Mouse (Mus musculus) right cerebral cortex, postnatal 14 days (tissue): ENCODE results near the gene Stard13.

Source experiments
- DNase-seq: peaks from one replicate; pipeline ENCODE4 v3.0.0; 2022

The Stard13 gene

DNA sequence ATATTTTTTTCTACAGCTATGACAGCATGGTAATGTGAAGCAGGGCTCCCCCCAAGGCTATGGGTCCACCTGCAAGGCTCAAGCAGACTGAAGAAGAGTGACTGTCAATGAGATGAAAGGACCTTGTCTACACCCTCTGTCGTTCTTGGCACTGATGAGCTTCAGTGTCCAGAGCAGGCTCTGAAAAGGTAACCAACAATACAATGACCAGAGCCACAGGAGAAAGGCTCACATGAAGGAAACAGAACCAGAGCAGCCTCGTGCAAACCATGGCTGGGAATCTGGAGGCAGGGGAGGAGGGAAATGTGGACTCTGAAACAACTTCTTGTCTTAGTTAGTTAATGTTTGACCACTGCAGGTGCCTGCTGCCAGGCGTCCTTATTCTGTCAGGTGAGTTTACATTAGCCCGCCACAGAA, 57.7 kb downstream of the Stard13 start:
- no peak for DNase-seq

DNA sequence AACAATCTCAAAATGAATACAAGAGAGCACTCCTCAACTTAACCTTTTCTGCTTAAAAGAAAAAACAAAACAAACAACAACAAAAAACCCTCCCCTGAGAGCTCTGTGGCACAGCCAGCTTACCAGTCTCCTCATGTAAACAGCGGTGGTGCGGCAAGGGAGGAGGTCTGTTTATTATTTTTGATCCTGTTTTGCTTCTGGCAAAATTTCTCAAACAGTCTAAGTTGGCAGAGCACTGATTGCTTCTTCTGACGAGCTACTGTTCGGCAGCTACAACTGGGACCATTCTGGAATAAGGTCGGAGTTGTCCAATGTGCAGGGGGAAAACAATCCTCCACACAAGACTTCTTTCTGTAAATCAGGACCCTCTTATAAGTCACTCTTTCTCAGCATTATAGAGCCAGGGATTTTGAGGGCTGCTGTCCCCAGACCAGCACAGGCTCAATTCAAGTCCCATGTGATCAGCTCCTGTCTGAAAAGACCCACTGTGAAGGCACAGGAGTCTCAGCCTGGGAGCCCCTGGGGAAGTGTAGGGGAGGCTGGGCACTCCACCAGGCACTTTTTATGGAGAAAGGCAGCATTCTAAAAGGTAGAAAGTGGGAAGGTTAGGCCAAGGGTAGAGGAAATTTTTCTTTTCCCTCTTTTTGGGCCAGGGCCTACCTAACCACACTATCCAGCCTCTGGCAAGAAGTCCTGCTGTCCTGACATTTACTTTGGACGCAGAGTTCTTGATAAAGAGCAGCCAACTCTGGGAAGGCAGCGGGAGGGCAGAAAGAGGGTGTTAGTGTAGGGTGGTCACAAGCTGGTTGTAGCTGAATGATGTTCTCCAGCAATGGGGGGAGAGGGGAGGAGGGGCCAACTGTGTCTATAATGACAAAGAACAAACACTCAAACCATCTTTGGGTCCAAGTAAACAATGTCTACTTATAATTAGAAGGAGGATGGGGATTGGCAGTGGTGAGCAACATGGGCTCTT, 58.9 kb downstream of the Stard13 start:
- no peak for DNase-seq

DNA sequence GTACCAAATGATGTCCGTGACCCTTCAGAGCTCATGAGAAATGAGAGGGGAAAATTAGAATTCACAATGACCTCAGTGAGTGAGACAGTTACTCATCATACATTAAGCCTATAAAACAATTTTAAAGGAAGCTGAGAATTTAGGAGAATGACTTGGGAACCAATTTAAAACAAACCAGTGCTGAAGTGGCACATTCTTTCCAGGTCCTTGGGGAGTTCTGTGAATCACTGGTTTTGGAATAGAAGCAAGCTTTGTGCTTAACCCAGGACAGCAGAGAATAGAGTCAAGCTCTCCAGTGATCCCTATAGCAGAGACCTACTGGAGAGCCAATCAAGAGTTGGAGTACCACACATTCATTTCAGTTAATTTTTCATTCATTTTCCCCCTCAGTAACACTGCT, 59.9 kb downstream of the Stard13 start:
- DNase-seq = no peak

DNA sequence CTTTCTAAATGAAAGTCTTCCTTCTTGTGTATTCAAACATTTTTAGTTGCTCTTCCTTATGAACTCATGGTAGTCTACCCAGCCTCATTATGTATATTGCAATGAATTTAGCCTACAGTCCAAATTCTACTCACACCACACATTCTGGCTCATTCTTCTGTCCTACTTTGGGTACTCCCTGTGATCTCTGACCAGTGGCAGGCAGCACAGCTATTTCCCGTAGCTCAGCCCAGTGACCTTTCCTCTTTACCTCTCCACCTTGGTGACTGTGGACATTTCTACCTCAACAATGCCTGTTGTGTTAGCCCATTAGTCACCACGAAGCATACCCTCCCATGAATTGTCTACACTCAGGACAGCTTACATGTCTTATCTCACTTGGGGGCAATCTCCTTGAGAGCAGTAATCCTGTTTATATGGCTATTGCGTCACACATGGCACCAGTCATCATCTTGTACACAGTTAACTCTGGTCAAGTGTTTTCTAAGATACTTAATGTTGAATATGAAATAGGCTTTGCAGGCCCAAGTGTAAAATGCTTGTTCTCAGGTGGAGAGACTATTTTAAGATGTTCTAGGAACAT, 63.4 kb downstream of the Stard13 start:
- no peak for DNase-seq

DNA sequence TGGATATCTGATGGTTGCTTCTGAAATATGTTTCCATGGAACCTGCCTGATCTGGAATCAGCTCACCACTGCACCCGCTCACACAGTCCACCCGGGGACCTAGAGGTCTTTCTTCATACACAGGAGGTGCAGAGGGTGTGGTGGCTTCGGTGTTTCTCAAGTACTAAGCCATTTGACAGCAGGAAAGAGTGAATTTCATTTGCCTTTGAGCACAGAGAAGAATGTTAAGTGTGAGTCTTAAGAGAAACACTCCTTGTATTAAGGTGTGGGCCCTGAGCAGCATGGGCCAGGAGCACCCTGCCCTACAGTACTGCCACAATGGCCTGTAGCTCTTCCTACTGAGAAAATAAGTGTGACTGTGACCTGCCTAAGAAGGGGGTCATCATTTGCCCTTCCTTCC, 65.4 kb downstream of the Stard13 start:
- DNase-seq = no peak

DNA sequence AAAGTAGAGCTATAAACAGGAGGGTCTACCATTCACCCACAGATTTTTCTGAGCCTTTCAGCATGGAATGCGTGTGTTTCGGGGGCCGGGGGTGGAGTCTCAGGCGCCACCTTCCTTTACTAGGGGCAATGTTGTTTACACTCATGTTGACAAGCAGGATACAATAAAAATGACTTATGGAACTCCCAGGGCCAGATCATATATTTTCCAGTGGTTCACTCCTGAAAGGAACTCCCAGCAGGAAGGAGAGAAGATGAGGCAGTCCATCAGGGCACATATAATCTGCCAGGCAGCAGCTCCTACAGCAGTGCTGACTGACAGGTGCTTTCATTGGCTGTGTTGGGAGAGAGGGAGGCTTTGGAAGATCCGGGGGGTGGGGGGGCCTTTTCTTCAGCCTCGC, 66.0 kb downstream of the Stard13 start:
- DNase-seq = no peak

DNA sequence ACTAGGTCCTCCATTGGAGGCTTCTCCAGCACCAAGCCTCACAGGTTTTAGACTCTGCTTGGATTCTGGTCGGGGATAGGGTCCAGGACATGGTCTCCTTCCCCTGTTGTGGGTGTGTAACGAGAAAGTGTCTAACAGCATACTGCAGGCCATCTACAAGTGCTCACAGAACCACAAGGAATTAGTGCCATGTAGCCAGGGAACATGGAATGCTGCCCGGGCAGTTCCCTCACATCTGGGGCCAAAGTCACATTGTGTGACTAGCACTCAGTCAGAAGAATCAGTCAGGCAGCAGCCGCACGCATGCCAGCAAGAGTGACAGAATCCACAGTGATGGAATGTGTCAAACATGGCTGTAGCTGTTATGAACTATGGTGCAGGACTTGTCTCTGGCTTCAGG, 67.4 kb downstream of the Stard13 start:
- no peak for DNase-seq

DNA sequence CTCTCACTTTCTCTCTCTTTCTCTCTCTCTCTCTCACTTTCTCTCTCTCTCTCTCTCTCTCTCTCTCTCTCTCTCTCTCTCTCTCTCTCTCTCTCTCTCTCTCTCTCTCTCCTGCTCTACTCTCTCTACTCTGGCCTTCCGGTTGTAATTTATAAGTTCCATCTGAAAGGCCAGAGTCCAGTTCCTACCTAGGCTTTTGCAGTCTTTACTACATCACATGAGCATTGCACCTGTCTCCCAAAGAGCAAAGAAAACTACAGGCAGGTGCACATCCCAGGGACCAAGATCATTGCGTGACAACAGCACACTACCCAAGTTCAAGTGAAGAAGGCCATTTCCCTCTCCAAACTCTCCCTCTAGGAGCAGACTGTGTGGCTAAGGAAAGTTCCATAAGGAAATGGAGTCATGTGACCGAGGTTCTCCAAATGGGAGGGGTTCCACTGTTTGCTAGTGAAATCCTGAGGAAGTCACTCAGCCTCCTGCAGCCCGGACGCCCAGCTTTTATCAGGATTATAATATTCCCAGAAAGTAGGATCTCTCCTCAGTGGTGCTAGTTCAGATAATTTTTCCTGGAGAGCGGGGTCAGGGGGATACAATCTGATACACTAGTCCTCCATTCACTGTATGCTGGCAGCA, 68.1 kb downstream of the Stard13 start:
- DNase-seq = no peak

DNA sequence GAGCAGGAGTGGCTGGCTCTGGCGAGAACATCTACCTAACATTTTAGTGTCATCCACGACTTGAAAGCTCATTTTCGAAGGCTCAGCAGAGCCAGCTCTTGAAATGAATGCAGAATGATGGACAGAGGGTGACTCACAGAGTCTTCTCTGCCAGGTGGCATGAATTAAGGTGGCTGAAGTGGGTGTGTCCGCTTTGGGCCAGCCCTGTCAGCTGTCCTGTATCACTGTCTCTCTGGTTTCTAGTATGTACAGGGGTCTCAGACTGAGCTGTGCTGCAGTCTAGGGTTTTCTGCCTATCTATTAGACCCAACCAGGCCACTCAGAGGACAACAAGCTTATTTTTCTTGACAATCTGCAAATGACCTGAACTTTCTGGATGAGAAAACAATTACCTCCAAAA, 68.8 kb downstream of the Stard13 start:
- DNase-seq = no peak

DNA sequence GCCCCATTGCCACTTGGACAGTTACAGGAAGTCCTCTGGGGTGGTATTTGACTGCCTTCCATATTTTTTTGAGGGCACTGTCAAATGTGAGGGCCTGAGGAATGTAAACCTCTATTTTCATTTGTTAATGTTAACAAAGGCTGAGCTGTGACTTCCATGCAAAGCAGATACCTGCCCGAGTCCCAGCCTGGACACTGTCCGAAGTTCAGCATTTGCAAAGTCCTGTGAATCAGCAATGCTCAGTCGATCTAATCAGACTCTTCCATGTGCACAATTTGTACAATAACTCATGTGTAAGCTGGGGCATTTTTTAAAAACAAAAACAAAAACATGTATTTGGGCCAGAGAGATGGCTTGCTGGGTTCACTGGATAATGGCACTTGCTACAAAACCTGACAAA, 71.0 kb downstream of the Stard13 start:
- DNase-seq = no peak

DNA sequence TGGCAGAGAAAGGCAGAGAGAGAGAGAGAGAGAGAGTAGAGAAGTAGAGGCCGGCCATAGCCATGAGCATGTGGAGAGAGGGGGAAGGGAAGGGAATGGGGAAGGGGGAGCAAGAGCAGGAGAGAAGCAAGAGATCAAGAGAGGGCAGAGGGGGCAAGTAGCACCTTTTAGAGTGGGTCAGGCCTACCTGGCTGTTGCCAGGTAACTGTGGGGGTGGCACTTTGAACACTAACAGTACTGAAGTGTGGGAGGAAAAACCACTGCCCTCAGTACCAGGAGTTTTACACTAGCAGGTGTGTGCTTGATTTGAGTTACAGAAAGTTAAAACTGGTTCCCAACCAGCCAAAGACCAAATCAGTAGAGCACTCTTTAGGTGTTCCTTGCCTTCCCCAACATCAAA, 78.4 kb downstream of the Stard13 start:
- no peak for DNase-seq

DNA sequence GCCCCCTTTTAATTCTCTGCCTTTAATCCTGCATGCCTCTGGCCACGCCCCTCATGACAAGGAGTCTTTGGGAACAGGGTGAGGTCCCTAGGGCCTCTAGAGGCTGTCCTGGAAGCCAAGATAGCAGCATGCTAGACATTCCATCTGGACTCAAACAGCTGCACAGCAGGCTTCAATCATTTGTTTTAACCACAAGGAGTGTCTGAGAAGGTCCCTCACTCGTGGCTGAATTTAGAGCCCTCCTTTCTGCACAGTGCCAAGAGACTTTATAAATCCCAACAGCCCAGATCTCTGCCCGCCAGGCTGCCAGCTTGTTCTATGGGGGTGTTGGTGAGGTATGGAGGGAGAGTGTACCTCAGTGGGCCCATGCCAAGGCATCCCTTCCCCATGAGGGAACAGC, 78.9 kb downstream of the Stard13 start:
- DNase-seq = no peak

DNA sequence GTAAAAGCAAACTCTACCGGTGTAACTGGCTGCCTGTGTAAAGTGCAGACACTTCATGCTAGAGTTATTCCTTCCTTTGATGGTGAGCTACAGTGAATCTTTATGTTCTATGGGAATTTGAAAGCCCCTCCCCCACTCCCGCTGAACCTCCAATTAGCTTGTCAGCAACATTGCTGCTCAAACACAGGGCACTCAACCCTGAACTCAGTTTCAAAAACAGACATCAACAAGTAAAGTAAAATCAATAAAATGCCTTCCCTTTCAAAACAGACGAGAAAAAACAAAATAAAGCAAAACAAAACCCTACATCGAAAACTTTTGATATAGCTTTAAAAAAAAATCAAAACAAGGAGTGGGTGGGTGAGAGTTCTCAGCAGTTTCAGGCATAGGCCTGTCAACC, 79.6 kb downstream of the Stard13 start:
- DNase-seq = no peak

DNA sequence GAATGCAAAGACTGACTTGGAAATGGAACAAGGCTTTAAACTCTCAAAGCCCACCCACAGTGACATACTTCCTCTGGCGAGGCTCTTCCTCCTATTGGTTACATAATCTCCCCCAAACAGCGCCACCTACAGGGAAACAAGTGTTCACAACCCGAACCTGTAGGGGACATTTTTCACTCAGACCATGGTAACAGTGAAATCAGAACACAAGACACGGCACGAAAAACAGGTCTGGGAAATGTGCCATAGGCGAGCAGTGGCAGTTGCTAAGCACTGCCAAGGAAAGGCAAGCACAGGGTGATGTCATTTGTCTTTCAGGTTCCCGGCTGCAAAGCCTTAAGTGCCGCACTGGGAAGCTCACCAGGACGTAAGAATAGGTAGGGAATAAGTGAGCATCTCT, 82.1 kb downstream of the Stard13 start:
- no peak for DNase-seq

DNA sequence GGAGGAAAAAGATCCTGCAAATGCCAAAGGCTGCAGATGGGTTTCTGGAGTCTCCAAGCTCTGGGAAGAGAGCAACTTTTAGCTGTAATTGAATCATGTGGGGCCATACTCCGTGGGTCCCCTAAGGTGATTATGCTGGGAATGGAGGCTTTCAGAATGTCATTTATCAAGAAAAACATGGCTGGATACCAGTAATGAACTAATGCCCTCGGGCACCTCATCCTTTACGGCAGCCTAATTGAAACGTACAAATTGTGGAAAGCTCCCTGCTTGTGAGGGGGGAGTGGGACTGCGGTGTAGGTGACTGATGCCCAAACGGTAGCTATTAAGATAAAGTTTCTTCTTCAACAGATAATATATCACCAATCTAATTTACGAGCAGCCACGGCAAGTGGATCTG, 84.1 kb downstream of the Stard13 start:
- DNase-seq = no peak

DNA sequence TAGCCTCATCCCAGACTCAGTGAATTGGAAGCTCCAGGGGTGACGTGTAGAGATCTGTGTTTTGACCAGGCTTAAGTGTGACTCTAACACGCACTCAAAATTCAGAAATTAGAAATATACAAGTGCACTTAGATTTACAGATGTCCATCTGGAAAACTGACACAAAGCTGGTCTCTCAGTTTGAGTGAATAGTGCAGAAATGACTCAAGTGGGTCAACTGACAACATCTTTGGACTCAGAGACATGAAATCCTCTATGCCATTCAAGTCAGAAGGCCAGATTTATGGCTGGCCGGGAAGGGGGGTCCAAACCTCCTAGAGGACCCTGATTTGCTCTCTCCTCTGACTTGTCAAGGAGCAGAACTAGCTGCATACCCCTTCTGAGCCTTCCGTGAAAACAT, 85.6 kb downstream of the Stard13 start:
- no peak for DNase-seq

DNA sequence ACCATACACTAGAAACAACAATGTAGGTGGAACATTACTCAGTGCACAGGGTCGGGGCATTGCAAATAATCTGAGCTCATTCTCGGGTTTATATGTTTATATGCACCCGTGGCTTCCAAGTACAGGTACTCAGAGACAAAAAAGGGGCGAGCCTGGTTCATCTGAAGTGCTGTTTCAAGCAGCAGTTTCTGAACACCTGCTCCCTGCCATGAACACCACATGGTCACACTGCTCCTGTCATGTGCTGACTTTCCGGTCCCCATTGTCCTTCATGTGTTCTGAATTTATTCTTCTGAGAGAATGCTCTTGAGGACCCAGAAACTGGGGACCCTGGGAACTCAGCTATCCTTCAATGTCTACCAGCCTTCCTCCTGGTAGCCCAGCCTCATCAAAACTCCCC, 87.8 kb downstream of the Stard13 start:
- no peak for DNase-seq

DNA sequence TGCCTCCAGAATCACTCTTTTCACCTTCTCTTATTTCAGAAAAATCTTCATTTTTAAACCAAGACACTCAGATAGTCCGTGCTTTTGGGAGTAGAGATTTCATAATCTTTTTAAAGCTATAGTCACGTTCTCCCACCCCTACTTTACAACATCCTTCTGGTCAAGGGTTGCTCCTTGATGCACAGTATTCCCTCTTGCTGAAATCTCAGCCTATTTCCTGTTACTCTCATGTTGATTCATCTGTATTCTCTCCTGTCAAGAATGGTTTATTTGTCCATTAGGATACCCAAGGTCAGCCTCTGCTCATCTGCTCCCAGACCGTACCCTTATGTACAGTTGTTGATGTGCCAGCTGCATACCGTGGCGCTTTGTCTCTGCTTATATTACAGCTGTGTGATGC, 89.7 kb downstream of the Stard13 start:
- no peak for DNase-seq

DNA sequence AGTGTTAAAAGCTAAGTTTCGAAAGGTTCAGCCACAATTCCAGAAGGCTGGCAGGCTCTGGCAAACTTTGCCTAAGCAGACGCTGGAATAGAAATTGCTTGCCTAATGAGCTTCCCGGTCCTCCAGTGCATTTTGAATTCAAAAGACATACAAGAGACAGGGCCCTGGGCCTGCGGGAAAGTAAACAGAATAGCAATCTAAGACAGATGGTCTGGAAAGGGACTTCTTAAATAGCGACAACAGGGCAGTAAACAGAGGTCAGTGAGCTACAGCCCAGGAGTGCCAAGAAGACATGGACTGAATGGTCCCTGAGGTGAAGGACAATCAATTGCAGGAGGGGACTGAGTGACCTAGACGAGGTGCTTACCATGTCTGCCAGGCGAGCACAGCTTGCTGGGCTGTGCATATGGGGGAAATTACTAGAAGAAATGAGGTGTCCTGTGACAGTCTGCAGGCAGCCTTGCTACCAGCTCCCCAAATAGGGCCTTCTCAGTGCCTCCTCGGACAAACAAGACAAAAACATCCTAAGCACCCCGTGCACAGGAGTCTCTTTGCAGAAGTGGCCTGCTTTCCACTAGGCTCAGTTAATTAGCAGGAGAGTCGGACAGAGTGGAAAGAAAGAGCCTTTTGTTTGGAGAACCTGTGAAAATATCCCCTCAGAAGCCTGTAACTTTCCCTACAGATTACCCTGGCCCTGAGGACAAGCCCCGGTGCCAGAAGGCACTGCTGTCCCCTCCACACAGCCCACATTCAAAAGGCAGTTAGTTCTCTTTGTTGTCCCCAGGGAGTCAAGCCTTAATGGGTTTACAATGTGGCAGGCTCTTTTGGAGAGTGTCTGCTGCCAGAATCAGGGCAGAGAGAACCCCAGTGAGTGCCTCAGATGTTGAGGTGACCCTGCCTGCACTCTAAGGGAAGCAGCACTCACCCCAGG, 90.7 kb downstream of the Stard13 start:
- no peak for DNase-seq

DNA sequence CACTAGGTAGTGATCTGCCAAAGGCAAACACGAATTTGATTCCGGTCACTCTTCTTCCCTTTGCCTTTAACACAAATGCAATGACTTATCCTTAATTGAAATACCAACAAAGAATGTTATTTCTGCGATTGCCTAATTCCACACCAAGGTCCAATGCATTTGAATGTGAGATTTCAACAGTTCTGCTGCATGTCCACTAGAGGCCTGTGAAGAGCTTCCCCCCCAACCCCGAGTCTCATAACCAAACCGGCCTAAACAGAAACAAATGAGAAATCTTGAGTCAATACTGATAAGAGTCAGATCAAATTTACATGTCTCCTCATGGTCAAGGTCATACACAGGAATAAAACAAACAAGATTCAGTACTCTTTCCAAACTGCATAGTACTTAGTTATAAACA, 91.4 kb downstream of the Stard13 start:
- DNase-seq = no peak

DNA sequence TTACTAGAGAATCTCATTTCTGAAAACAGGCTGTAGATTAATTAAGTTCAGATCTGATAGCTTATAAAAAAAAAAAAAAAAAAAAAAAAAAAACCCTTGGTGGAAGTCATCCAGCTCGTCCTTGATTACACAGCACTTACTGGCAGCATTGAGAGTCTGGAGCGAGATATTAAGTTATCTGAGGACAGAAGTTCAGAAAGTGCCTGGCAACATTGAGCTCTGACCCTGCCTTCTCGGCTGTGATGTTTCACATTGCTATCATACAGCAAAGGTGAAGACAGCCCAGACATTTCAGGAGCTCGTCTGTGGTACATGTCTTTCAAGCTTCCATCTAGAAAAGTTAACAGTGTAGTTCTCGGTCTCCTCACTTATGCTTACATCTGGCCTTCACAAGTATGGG, 95.7 kb downstream of the Stard13 start:
- DNase-seq = no peak

DNA sequence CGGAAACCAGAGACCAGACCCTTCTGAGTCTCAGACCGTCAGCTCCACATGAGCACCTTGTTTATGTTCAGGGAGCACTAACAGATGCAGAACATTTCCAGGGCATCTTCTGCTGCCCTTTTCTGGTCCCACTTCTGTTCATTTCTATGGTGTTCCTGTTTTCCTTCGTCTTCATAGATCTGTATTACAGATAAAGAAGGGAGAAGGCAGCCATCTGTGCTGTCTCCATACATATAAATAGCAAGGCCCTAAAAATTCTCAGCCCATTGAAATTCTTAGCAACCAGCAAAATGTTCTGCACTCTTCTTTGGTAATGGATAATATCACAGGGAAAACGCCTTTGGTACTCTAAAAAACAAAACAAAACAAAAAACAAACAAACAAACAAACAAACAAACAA, 96.3 kb downstream of the Stard13 start:
- DNase-seq = no peak

DNA sequence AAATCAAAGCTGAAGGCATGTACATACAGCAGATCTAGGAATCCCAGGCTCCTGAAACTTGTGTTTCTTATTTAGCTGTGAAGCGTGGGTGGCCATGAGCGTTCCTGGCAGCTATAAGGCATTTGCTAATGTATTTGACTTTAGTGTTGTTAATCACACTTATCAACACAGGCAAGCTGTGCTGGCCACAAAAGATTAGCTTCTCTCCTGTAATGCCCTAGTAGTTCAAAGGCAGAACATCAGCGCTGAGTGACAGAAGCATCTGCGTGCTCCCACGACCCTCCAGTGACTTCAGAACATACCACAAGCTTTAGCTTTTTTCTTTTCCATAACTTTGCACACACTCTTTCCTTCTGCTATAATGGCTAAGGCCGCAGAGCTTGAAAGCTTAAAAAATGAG, 97.7 kb downstream of the Stard13 start:
- no peak for DNase-seq
